Mouse (Mus musculus): ENCODE data around the gene Prkra. TPM values are rescaled to one million over a fixed set of nuclear protein-coding genes. Genes with fewer than 3 reads are reported as not detected.

The Prkra gene
- total and polyA plus RNA-seq, 3 experiments = 7.0 to 13.7 (median 8.4) TPM

DNA sequence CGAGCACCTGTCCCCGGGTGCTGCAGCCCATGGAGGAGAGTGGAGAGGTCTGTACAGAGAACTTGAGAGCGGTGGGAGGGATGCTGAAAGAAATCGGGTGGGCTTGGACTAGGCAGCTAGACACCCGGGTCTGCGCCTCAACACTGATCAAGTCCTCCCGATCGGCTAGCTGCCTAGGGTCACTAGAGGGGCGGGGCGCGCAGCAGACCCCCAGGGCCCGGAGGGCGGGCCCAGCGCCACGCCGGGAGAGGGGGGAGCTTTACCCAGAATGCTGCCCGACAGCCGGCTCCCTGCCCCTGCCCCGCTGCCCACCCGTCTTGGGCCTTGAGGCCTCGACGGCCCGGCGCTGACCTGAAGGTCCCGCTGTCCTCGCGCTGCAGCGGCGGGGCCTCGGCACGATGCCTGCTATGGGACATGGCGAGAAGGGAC, 360 bp downstream of the Prkra start:
- TF ChIP-seq SIN3A (IDR thresholded peaks at IDR 0.05; ENCODE audit: low read length) = 0 out of 2 replicates have a peak, but pooled peaks have one; percentile 2
- TF ChIP-seq MXI1 (IDR thresholded peaks at IDR 0.05; ENCODE audit: low read depth, low read length) = peak; percentile 29; the same call in 1 of the 2 replicates
- TF ChIP-seq EP300 (IDR thresholded peaks at IDR 0.05; ENCODE audit: low read length) = no peak
- H3K27ac ChIP-seq (ENCODE audit: insufficient read depth, low read depth) = no peak overlapping the region
- H3K27me3 ChIP-seq (replicated peaks) = no peaks in the 10 kb centered on the region
- dilution Hi-C loops (cut with MboI; ENCODE audit: extremely low pct_ligation_motif_present, extremely low pct_unique_long_range_greater_than_20kb, low sequenced_read_pairs) (no loop called here), in situ Hi-C loops (cut with MboI; ENCODE audit: low pct_ligation_motif_present, low pct_unique_long_range_greater_than_20kb, low sequenced_read_pairs) (no loop called here)
- peak overlapping the region; percentile 54 to 86 (median 68) for H3K4me3 ChIP-seq (replicated peaks in 1 of 3; ENCODE audit: low read depth in 2 of 3, low read length in 2 of 3, poor library complexity in 1 of 3)
- no peaks in the 10 kb centered on the region for H3K9me3 ChIP-seq (replicated peaks; ENCODE audit: low read length)
- H3K9ac ChIP-seq (ENCODE audit: insufficient read depth, low read depth) = peak overlapping the region; percentile 10; the same call in 1 of the 2 replicates
- no peaks in the 10 kb centered on the region for H3K79me2 ChIP-seq (replicated peaks; ENCODE audit: control insufficient read depth, extremely low read depth, insufficient read depth, poor library complexity, severe bottlenecking)
- peaks cover 4 to 7% of the 10 kb centered on the region in 2 experiments; a peak in 3 of 4 replicates for H3K4me1 ChIP-seq (ENCODE audit: control insufficient read depth in 1 of 2, insufficient read depth in 2 of 2)
- no peak for DNase-seq (ENCODE audit: extremely low read depth)
- peak overlapping the region; percentile 84 for H3K4me2 ChIP-seq (ENCODE audit: insufficient read depth, low read depth, poor library complexity, severe bottlenecking)
- H3K36me3 ChIP-seq (replicated peaks in 1 of 2; ENCODE audit: control insufficient read depth in 1 of 2, insufficient read depth in 1 of 2, low read length in 1 of 2) = no peaks in the 10 kb centered on the region

DNA sequence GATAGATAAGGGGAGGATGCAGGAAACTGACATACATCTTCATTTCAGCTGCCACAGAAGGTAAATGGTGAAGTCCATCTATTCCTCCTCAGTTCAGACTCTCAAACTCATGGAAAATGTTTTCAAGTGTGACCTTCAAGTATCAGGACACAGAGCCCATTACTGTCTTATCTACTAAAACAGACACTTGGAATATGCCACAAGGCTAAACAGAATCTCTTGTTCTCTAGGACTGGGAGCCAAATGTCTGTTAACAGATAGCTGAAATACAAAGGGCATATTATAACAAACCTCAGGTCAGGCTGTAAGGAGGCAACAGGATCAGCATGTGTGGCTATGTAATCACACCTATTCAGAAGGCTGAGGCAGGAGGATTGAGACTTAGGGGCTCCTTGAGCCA, 4.0 kb downstream of the Prkra start:
- TF ChIP-seq JUN (IDR thresholded peaks at IDR 0.05; ENCODE audit: insufficient read depth, low read depth, low read length) = no peak
- TF ChIP-seq TBP (conservative IDR thresholded peaks at IDR 0.05; ENCODE audit: low read depth, low read length) = no peak
- TF ChIP-seq ZKSCAN1 (IDR thresholded peaks at IDR 0.05; ENCODE audit: borderline replicate concordance, low read depth, low read length) = no peak
- TF ChIP-seq ZC3H11A (IDR thresholded peaks at IDR 0.05; ENCODE audit: low read depth, low read length) = no peak
- no peak for TF ChIP-seq CHD2 (IDR thresholded peaks at IDR 0.05; ENCODE audit: low read length)
- no peak for TF ChIP-seq MAFK (IDR thresholded peaks at IDR 0.05; ENCODE audit: insufficient replicate concordance, low read length)
- no peak for TF ChIP-seq ZMIZ1 (IDR thresholded peaks at IDR 0.05; ENCODE audit: low read depth, low read length)
- no peak for TF ChIP-seq USF1 (IDR thresholded peaks at IDR 0.05; ENCODE audit: low read depth, low read length)
- no peak overlapping the region for H3K4me2 ChIP-seq (ENCODE audit: insufficient read depth, low read depth, poor library complexity, severe bottlenecking)
- dilution Hi-C loops (cut with MboI; ENCODE audit: extremely low pct_ligation_motif_present, extremely low pct_unique_long_range_greater_than_20kb, low sequenced_read_pairs) (no loop called here), in situ Hi-C loops (cut with MboI; ENCODE audit: low pct_ligation_motif_present, low pct_unique_long_range_greater_than_20kb, low sequenced_read_pairs) (no loop called here)
- peaks cover 0 to 11% of the 10 kb centered on the region in 2 experiments for H3K36me3 ChIP-seq (replicated peaks in 1 of 2; ENCODE audit: control insufficient read depth in 1 of 2, insufficient read depth in 1 of 2, low read length in 1 of 2)
- no peak for DNase-seq (ENCODE audit: extremely low read depth)
- H3K4me1 ChIP-seq (ENCODE audit: control insufficient read depth in 1 of 2, insufficient read depth in 2 of 2) = peaks cover 4 to 7% of the 10 kb centered on the region in 2 experiments; a peak in 3 of 4 replicates
- no peak overlapping the region for H3K4me3 ChIP-seq (replicated peaks in 1 of 3; ENCODE audit: low read depth in 2 of 3, low read length in 2 of 3, poor library complexity in 1 of 3)
- H3K9ac ChIP-seq (ENCODE audit: insufficient read depth, low read depth) = no peak overlapping the region
- no peaks in the 10 kb centered on the region for H3K79me2 ChIP-seq (replicated peaks; ENCODE audit: control insufficient read depth, extremely low read depth, insufficient read depth, poor library complexity, severe bottlenecking)
- no peak overlapping the region for H3K27ac ChIP-seq (ENCODE audit: insufficient read depth, low read depth)
- H3K27me3 ChIP-seq (replicated peaks) = no peaks in the 10 kb centered on the region
- no peaks in the 10 kb centered on the region for H3K9me3 ChIP-seq (replicated peaks; ENCODE audit: low read length)

- DNase-seq (ENCODE audit: extremely low read depth) = no peak
- Histone ChIP-seq H3K36me3 (replicated peaks in 1 of 2; ENCODE audit: control insufficient read depth in 1 of 2, insufficient read depth in 1 of 2, low read length in 1 of 2) (peaks cover 0 to 23% of the 10 kb centered on the region in 2 experiments), H3K4me3 (replicated peaks in 1 of 3; ENCODE audit: low read depth in 2 of 3, low read length in 2 of 3, poor library complexity in 1 of 3) (no peak overlapping the region), H3K4me2 (ENCODE audit: insufficient read depth, low read depth, poor library complexity, severe bottlenecking) (no peak overlapping the region), H3K27ac (ENCODE audit: insufficient read depth, low read depth) (no peak overlapping the region), H3K4me1 (ENCODE audit: control insufficient read depth in 1 of 2, insufficient read depth in 2 of 2) (no peaks in the 10 kb centered on the region), H3K9me3 (replicated peaks; ENCODE audit: low read length) (no peaks in the 10 kb centered on the region), H3K9ac (ENCODE audit: insufficient read depth, low read depth) (no peak overlapping the region), H3K79me2 (replicated peaks; ENCODE audit: control insufficient read depth, extremely low read depth, insufficient read depth, poor library complexity, severe bottlenecking) (no peaks in the 10 kb centered on the region), H3K27me3 (replicated peaks) (no peaks in the 10 kb centered on the region)
- in situ Hi-C loops (cut with MboI; ENCODE audit: low pct_ligation_motif_present, low pct_unique_long_range_greater_than_20kb, low sequenced_read_pairs) (no loop called here), dilution Hi-C loops (cut with MboI; ENCODE audit: extremely low pct_ligation_motif_present, extremely low pct_unique_long_range_greater_than_20kb, low sequenced_read_pairs) (no loop called here)
- TF ChIP-seq CTCF (conservative IDR thresholded peaks at IDR 0.05 in 1 of 2, IDR thresholded peaks at IDR 0.05 in 1 of 2; ENCODE audit: low read depth in 2 of 2, low read length in 2 of 2) = no peak
- no peak for TF ChIP-seq SIN3A (IDR thresholded peaks at IDR 0.05; ENCODE audit: low read length)
- TF ChIP-seq ZC3H11A (IDR thresholded peaks at IDR 0.05; ENCODE audit: low read depth, low read length) = no peak
- no peak for TF ChIP-seq NRF1 (IDR thresholded peaks at IDR 0.05; ENCODE audit: low read depth, low read length)
- TF ChIP-seq TBP (conservative IDR thresholded peaks at IDR 0.05; ENCODE audit: low read depth, low read length) = no peak
- no peak for TF ChIP-seq MAZ (IDR thresholded peaks at IDR 0.05; ENCODE audit: low read depth, low read length)
- no peak for TF ChIP-seq JUN (IDR thresholded peaks at IDR 0.05; ENCODE audit: insufficient read depth, low read depth, low read length)
- no peak for TF ChIP-seq ZKSCAN1 (IDR thresholded peaks at IDR 0.05; ENCODE audit: borderline replicate concordance, low read depth, low read length)
- TF ChIP-seq POLR2A (IDR thresholded peaks at IDR 0.05; ENCODE audit: low read depth, low read length) = no peak
- no peak for TF ChIP-seq USF2 (conservative IDR thresholded peaks at IDR 0.05; ENCODE audit: low read depth, low read length)
Observed at GRCm38 (mm10) chr2:76639637-76640036, 8.2 kb downstream of the Prkra start.

All from CH12.LX (cell line).